Mouse (Mus musculus) frontal cortex, postnatal 25 days (tissue): Measurements from ENCODE around the gene Gm17174.
"Not testable (repeated sequence)": the region's sequence is repeated elsewhere in the genome, so short reads cannot be mapped to it uniquely, and the experiment has no call there.

Experiments
- DNase-seq, 2 experiments: peaks; one replicate each; pipeline ENCODE4 v3.0.0; 2022; ENCODE audit warnings: low spot score in 2 of 2

Gm17174 gene

GRCm38 (mm10) chr14:51592039-51592438 is at the start of gene Gm17174:
Gm17174 (minus strand) TSS chr14:51592139.
- not testable (repeated sequence) for DNase-seq

- DNase-seq = not testable (repeated sequence)
Observed at GRCm38 (mm10) chr14:51635566-51635965, 43.6 kb upstream of the Gm17174 start, which contains the start of gene Gm4181. Gm4181 (minus strand) TSS chr14:51635666.

GRCm38 (mm10) chr14:51632426-51632825 is 40.5 kb upstream of the Gm17174 start:
- DNase-seq = peak in 1 of 2 experiments; percentile 14

GRCm38 (mm10) chr14:51611210-51611609 is 19.3 kb upstream of the Gm17174 start, which contains the start of gene Gm17078:
Gm17078 (minus strand) TSS chr14:51611310.
- DNase-seq = no peak

- not testable (repeated sequence) for DNase-seq
Observed at GRCm38 (mm10) chr14:51573963-51574362, 18.0 kb downstream of the Gm17174 start, which contains the start of gene Gm17175. Gm17175 (minus strand) TSS chr14:51574063.

GRCm38 (mm10) chr14:51552490-51552889 is 39.4 kb downstream of the Gm17174 start, which contains the start of gene Gm5622:
Gm5622 (plus strand) TSS chr14:51552790.
- DNase-seq = no peak
